Mouse (Mus musculus): Measurements from ENCODE around the gene Arhgap35. TPM values are rescaled to one million over a fixed set of nuclear protein-coding genes. Genes with fewer than 3 reads are reported as not detected.
"Not testable (repeated sequence)": the region's sequence is repeated elsewhere in the genome, so short reads cannot be mapped to it uniquely, and the experiment has no call there.

Gene Arhgap35
- polyA plus RNA-seq, 1 experiment from 2014 or later = 32.2 TPM

DNA sequence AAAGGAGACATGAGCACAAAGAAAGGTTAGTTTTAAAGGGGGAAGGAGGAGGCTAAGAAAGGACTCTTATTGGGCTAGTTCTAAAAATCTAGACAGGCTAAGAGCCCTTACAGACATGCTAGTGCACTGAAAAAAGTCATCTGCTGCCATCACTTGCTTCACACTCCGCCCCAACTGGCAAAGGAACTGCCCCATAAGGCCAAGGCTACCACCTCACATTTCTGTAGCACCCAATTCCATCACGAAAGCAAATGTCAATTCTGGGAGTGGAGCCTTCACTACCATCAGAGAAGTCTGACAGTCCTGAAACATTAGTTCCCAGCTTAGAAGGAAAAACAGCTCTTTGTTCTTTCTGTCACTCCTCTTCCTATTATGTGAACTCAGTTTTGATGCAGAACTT is 4.4 kb downstream of the Arhgap35 start:
- Histone ChIP-seq H3K9ac (ENCODE audit: low read depth, low read length) (no peak overlapping the region), H3K4me2 (ENCODE audit: low read length) (peak overlapping the region; percentile 5; the same call in 1 of the 2 replicates), H3K27ac (ENCODE audit: low read length) (no peak overlapping the region), H3K4me3 (ENCODE audit: low read depth, low read length) (no peak overlapping the region), H3K36me3 (ENCODE audit: control insufficient read depth, insufficient read depth, low read length) (no peaks in the 10 kb centered on the region), H3K27me3 (ENCODE audit: control insufficient read depth, insufficient read depth, low read depth, low read length) (no peaks in the 10 kb centered on the region), H3K4me1 (ENCODE audit: control insufficient read depth, insufficient read depth, low read length) (peaks cover 38% of the 10 kb centered on the region), H3K9me3 (replicated peaks; ENCODE audit: control insufficient read depth, low read length, poor library complexity, severe bottlenecking) (no peaks in the 10 kb centered on the region)
- 84% methylated on average over 2 of the region's 2 CpGs for WGBS
- no peak for ATAC-seq

DNA sequence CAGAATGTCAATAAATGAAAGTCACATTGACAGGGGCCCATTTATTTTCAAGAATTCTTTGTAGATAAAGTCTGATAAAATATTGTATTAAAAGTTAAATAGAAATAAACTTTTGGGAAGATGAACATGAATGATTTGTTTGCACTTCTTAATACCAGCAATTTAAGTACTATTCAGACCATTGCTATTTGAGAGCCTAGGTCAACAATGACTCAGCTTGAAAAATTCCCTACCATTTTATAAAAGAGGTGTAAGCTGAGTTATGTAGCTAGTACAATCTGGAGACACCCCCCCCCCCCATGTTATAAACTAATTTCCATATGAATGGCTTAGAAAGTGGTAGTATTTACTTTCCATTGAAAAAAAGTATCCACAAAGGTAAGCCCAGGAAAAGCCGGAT is 5.8 kb downstream of the Arhgap35 start:
- ATAC-seq = no peak
- Histone ChIP-seq H3K9me3 (replicated peaks; ENCODE audit: control insufficient read depth, low read length, poor library complexity, severe bottlenecking) (no peaks in the 10 kb centered on the region), H3K36me3 (ENCODE audit: control insufficient read depth, insufficient read depth, low read length) (no peaks in the 10 kb centered on the region), H3K9ac (ENCODE audit: low read depth, low read length) (no peak overlapping the region), H3K27me3 (ENCODE audit: control insufficient read depth, insufficient read depth, low read depth, low read length) (no peaks in the 10 kb centered on the region), H3K4me2 (ENCODE audit: low read length) (no peak overlapping the region), H3K4me1 (ENCODE audit: control insufficient read depth, insufficient read depth, low read length) (peaks cover 38% of the 10 kb centered on the region), H3K27ac (ENCODE audit: low read length) (no peak overlapping the region), H3K4me3 (ENCODE audit: low read depth, low read length) (no peak overlapping the region)
- WGBS = 80% methylated on average over 1 of the region's 1 CpGs

DNA sequence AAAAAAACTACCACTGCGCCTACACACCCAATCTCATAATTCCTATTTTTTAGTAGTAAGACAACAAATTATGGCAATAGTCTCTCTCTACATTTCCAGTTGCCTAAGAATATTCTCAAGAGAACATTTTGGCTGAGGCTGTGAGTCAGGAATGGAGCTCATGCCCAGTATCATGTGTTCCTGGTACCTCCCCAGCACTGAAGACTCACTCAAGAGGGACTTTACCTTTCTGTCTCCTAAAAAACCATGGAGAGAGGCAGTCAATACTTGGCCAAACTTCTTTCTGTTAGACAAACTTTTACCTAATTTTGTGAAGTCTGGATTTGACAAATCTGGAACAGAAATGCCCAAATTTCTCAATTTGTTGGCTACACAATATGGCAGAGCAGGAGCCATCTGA is 6.7 kb downstream of the Arhgap35 start:
- no peak overlapping the region for H3K4me2 ChIP-seq (ENCODE audit: low read length)
- no peak overlapping the region for H3K4me3 ChIP-seq (ENCODE audit: low read depth, low read length)
- H3K27ac ChIP-seq (ENCODE audit: low read length) = no peak overlapping the region
- no peaks in the 10 kb centered on the region for H3K9me3 ChIP-seq (replicated peaks; ENCODE audit: control insufficient read depth, low read length, poor library complexity, severe bottlenecking)
- no peaks in the 10 kb centered on the region for H3K36me3 ChIP-seq (ENCODE audit: control insufficient read depth, insufficient read depth, low read length)
- peaks cover 37% of the 10 kb centered on the region for H3K4me1 ChIP-seq (ENCODE audit: control insufficient read depth, insufficient read depth, low read length)
- H3K9ac ChIP-seq (ENCODE audit: low read depth, low read length) = no peak overlapping the region
- ATAC-seq = no peak
- WGBS = 97% methylated on average over 1 of the region's 1 CpGs
- H3K27me3 ChIP-seq (ENCODE audit: control insufficient read depth, insufficient read depth, low read depth, low read length) = no peaks in the 10 kb centered on the region

DNA sequence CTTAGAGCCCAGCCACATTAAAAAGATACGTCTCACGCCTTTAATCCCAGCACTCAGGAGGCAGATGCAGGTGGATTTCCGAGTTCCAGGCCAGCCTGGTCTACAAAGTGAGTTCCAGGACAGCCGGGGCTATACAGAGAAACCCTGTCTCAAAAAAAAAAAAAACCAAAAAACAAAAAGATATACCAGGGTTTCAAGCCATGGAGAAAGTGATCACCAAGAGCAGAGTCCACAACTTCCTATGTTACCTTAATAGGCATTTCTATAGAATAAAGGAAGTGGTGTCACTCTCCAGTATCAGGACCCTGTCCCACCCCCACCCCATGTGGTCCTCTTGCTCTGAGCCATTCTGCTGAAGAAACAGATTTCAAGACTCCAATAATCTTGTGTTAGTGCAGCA is 8.0 kb downstream of the Arhgap35 start:
- H3K27ac ChIP-seq (ENCODE audit: low read length); H3K9me3 ChIP-seq (replicated peaks; ENCODE audit: control insufficient read depth, low read length, poor library complexity, severe bottlenecking); H3K4me2 ChIP-seq (ENCODE audit: low read length); H3K27me3 ChIP-seq (ENCODE audit: control insufficient read depth, insufficient read depth, low read depth, low read length); ATAC-seq; H3K36me3 ChIP-seq (ENCODE audit: control insufficient read depth, insufficient read depth, low read length); H3K4me3 ChIP-seq (ENCODE audit: low read depth, low read length); H3K9ac ChIP-seq (ENCODE audit: low read depth, low read length): not testable (repeated sequence)
- 91% methylated on average over 4 of the region's 4 CpGs for WGBS
- H3K4me1 ChIP-seq (ENCODE audit: control insufficient read depth, insufficient read depth, low read length) = peaks cover 26% of the 10 kb centered on the region

DNA sequence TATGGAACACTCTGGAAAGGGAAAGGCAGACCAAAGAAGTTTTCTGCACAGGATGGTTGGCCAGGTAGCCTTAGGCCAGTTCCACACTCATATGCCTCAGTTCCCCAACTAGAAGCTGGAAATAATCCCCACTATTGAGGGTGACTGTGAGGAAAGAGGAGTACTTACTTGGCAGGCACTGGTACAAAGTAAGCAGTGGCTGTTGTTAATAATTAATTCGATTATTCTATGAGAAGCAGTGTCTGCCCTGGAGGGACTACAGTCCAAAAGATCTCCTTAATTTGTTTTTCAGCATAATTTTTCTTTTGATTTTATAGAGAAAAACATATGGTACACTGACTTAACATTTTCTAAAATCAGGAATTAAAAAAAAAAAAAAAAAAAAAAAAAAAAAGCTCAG is 10.7 kb downstream of the Arhgap35 start:
- WGBS = 95% methylated on average over 1 of the region's 1 CpGs
- ATAC-seq = no peak

DNA sequence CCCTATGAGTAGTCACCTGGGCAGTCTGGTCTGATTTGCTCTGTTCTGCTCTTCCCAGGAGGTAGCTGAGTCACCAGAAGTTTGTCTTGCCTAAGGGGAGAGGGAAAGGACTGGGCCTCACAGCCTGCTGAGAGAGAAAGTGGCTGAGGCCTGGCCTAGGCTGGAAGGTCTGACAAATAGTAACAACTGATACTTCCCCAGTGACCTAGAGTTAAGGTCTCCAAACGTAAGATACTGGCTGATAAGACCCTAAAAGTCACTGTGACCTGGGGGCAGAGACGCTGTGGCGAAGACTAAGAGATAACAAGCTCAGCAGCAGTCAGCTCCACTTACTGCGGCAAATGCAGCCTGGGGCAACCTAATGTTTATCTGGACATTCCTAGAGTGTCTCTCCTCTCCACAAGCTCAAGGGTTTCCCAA is 13.1 kb downstream of the Arhgap35 start:
- H3K4me1 ChIP-seq (ENCODE audit: control insufficient read depth, insufficient read depth, low read length) = peaks cover 5% of the 10 kb centered on the region; the same call in 1 of the 2 replicates
- no peak overlapping the region for H3K4me3 ChIP-seq (ENCODE audit: low read depth, low read length)
- no peaks in the 10 kb centered on the region for H3K36me3 ChIP-seq (ENCODE audit: control insufficient read depth, insufficient read depth, low read length)
- 74% methylated on average over 4 of the region's 4 CpGs for WGBS
- no peak for ATAC-seq
- H3K9ac ChIP-seq (ENCODE audit: low read depth, low read length) = no peak overlapping the region
- no peak overlapping the region for H3K27ac ChIP-seq (ENCODE audit: low read length)
- no peaks in the 10 kb centered on the region for H3K27me3 ChIP-seq (ENCODE audit: control insufficient read depth, insufficient read depth, low read depth, low read length)
- no peaks in the 10 kb centered on the region for H3K9me3 ChIP-seq (replicated peaks; ENCODE audit: control insufficient read depth, low read length, poor library complexity, severe bottlenecking)
- no peak overlapping the region for H3K4me2 ChIP-seq (ENCODE audit: low read length)

More for the DNA sequence above, 10.7 kb downstream of the Arhgap35 start:
- H3K27me3 ChIP-seq (ENCODE audit: control insufficient read depth, insufficient read depth, low read depth, low read length) = no peaks in the 10 kb centered on the region
- no peaks in the 10 kb centered on the region for H3K36me3 ChIP-seq (ENCODE audit: control insufficient read depth, insufficient read depth, low read length)
- no peak overlapping the region for H3K27ac ChIP-seq (ENCODE audit: low read length)
- H3K4me1 ChIP-seq (ENCODE audit: control insufficient read depth, insufficient read depth, low read length) = peaks cover 5% of the 10 kb centered on the region; the same call in 1 of the 2 replicates
- no peaks in the 10 kb centered on the region for H3K9me3 ChIP-seq (replicated peaks; ENCODE audit: control insufficient read depth, low read length, poor library complexity, severe bottlenecking)
- H3K4me3 ChIP-seq (ENCODE audit: low read depth, low read length) = no peak overlapping the region
- H3K9ac ChIP-seq (ENCODE audit: low read depth, low read length) = no peak overlapping the region
- H3K4me2 ChIP-seq (ENCODE audit: low read length) = no peak overlapping the region

DNA sequence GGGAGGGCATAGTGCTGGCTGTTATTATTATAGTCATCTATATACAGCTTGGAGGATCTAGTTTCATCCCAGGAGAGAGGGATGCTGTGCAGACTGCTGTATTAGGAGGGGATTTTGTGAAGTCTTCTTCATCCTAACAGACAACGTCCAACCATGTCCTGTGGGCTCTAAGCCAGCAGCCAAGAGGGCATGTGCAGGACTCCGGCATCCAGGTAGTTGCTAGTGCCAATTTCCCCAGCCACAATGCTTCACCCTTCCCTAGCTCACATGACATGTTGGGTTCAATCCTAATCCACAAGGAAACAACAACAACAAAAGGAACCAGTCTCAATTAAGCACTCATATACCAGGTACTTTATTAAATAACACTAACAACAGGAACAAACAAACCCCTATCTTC is 15.8 kb downstream of the Arhgap35 start:
- WGBS = 88% methylated on average over 2 of the region's 2 CpGs
- Histone ChIP-seq H3K4me3 (ENCODE audit: low read depth, low read length) (no peak overlapping the region), H3K9me3 (replicated peaks; ENCODE audit: control insufficient read depth, low read length, poor library complexity, severe bottlenecking) (no peaks in the 10 kb centered on the region), H3K27ac (ENCODE audit: low read length) (no peak overlapping the region), H3K9ac (ENCODE audit: low read depth, low read length) (no peak overlapping the region), H3K36me3 (ENCODE audit: control insufficient read depth, insufficient read depth, low read length) (no peaks in the 10 kb centered on the region), H3K4me2 (ENCODE audit: low read length) (no peak overlapping the region), H3K4me1 (ENCODE audit: control insufficient read depth, insufficient read depth, low read length) (peaks cover 5% of the 10 kb centered on the region; the same call in 1 of the 2 replicates), H3K27me3 (ENCODE audit: control insufficient read depth, insufficient read depth, low read depth, low read length) (no peaks in the 10 kb centered on the region)
- no peak for ATAC-seq

DNA sequence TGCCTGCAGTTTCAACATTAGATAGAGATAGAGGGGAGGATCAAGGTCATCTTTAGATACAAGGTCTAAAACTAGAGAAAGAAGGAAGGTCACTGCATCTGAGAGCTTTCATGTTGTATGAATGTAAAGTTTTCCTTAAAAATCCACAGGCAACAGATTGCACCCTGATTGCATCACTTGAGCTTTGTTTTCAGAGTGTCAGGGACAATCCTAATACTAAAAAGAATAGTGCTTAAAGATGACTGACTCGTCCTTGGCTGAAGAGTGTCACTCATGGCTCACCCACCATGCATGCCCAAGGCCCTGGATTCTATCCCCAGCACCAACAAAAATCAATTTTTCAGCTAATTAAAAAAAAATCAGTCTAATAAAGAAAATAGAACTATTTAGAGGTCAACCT is 23.5 kb downstream of the Arhgap35 start:
- H3K4me3 ChIP-seq (ENCODE audit: low read depth, low read length) = no peak overlapping the region
- H3K4me1 ChIP-seq (ENCODE audit: control insufficient read depth, insufficient read depth, low read length) = peaks cover 8% of the 10 kb centered on the region
- ATAC-seq = no peak
- no peak overlapping the region for H3K9ac ChIP-seq (ENCODE audit: low read depth, low read length)
- H3K9me3 ChIP-seq (replicated peaks; ENCODE audit: control insufficient read depth, low read length, poor library complexity, severe bottlenecking) = no peaks in the 10 kb centered on the region
- H3K4me2 ChIP-seq (ENCODE audit: low read length) = no peak overlapping the region
- WGBS = 70% methylated on average over 1 of the region's 1 CpGs
- H3K36me3 ChIP-seq (ENCODE audit: control insufficient read depth, insufficient read depth, low read length) = no peaks in the 10 kb centered on the region
- H3K27me3 ChIP-seq (ENCODE audit: control insufficient read depth, insufficient read depth, low read depth, low read length) = no peaks in the 10 kb centered on the region
- no peak overlapping the region for H3K27ac ChIP-seq (ENCODE audit: low read length)

DNA sequence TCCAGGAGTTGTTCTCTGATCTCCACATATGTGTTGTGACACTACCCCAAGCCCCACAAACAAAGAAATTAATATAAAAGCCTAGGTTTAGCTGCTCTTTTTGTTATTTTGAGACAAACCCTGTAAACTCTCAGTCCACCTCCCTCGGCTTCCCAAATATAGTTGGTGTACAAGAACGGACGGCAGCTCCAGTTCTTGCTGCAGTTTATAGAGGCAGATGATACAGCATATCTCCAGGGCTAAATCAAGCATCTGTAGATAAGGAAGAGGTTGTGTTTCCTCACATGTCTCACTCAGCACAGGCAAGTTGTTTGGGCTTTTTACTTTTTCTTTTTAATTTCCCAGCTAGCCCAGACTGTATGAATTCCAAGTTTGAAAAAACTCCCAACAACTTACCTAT is 27.1 kb downstream of the Arhgap35 start:
- Histone ChIP-seq H3K36me3 (ENCODE audit: control insufficient read depth, insufficient read depth, low read length) (no peaks in the 10 kb centered on the region), H3K4me1 (ENCODE audit: control insufficient read depth, insufficient read depth, low read length) (peaks cover 12% of the 10 kb centered on the region), H3K4me3 (ENCODE audit: low read depth, low read length) (no peak overlapping the region), H3K4me2 (ENCODE audit: low read length) (no peak overlapping the region), H3K9me3 (replicated peaks; ENCODE audit: control insufficient read depth, low read length, poor library complexity, severe bottlenecking) (no peaks in the 10 kb centered on the region), H3K27ac (ENCODE audit: low read length) (no peak overlapping the region), H3K9ac (ENCODE audit: low read depth, low read length) (no peak overlapping the region), H3K27me3 (ENCODE audit: control insufficient read depth, insufficient read depth, low read depth, low read length) (no peaks in the 10 kb centered on the region)
- ATAC-seq = no peak
- 94% methylated on average over 3 of the region's 3 CpGs for WGBS

DNA sequence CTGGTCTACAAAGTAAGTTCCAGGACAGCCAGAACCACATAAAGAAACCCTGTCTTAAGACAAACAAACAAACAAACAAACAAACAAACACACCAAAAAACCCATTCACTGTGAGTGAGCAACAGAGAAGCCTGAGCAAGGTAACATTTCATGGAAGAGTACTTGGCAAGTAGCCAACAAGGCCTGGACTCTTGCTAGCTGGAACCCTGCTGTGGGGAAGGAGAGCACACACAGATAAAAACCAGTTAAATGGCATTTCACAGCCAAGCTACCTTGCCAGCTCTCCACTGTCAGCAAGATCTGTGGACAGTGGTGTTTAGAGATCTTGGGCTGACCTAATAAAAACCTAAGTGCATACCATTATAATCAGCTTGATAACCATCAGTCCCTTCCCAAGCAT is 30.4 kb downstream of the Arhgap35 start:
- H3K4me3 ChIP-seq (ENCODE audit: low read depth, low read length) = no peak overlapping the region
- H3K4me1 ChIP-seq (ENCODE audit: control insufficient read depth, insufficient read depth, low read length) = peaks cover 15% of the 10 kb centered on the region; the same call in 1 of the 2 replicates
- H3K27ac ChIP-seq (ENCODE audit: low read length) = no peak overlapping the region
- no peaks in the 10 kb centered on the region for H3K27me3 ChIP-seq (ENCODE audit: control insufficient read depth, insufficient read depth, low read depth, low read length)
- H3K9me3 ChIP-seq (replicated peaks; ENCODE audit: control insufficient read depth, low read length, poor library complexity, severe bottlenecking) = no peaks in the 10 kb centered on the region
- H3K36me3 ChIP-seq (ENCODE audit: control insufficient read depth, insufficient read depth, low read length) = no peaks in the 10 kb centered on the region
- H3K4me2 ChIP-seq (ENCODE audit: low read length) = no peak overlapping the region
- no peak for ATAC-seq
- no peak overlapping the region for H3K9ac ChIP-seq (ENCODE audit: low read depth, low read length)
